Mouse (Mus musculus) lung, postnatal 36 days (tissue): Measurements from ENCODE around the gene Ndp.

Source experiments
- DNase-seq: peaks from one replicate; pipeline ENCODE4 v3.0.0; 2022; ENCODE audit warnings: mixed read lengths

Ndp gene

GRCm38 (mm10) chrX:16911241-16911873, at the start of gene Ndp:
TSS of gene Ndp (minus strand) at chrX:16911774.
- no peak for DNase-seq

- DNase-seq, result peak; percentile 14
These were observed 43.2 kb upstream of the Ndp start for GRCm38 (mm10) chrX:16954767-16955166.

- DNase-seq, result no peak
These were observed 6.4 kb upstream of the Ndp start for GRCm38 (mm10) chrX:16918006-16918405.

- DNase-seq, result no peak
These were observed 1.5 kb upstream of the Ndp start for GRCm38 (mm10) chrX:16913118-16913517.

- DNase-seq, result no peak
These were observed 337 bp upstream of the Ndp start for GRCm38 (mm10) chrX:16911911-16912310.

GRCm38 (mm10) chrX:16910211-16911095, 1.1 kb downstream of the Ndp start:
- no peak for DNase-seq

- no peak for DNase-seq
These were observed 2.9 kb downstream of the Ndp start for GRCm38 (mm10) chrX:16908652-16909051.

- no peak for DNase-seq
These were observed 4.0 kb downstream of the Ndp start for GRCm38 (mm10) chrX:16907554-16907953.

- peak; percentile 54 for DNase-seq
These were observed 17.0 kb downstream of the Ndp start for GRCm38 (mm10) chrX:16894377-16895175.

- no peak for DNase-seq
These were observed 43.8 kb downstream of the Ndp start for GRCm38 (mm10) chrX:16867640-16868314.

GRCm38 (mm10) chrX:16860244-16860643, 51.3 kb downstream of the Ndp start:
- DNase-seq, result peak; percentile 46

- DNase-seq, result no peak
These were observed 65.5 kb downstream of the Ndp start for GRCm38 (mm10) chrX:16846034-16846433.

GRCm38 (mm10) chrX:16841443-16841842, 70.1 kb downstream of the Ndp start:
- no peak for DNase-seq

GRCm38 (mm10) chrX:16837293-16837692, 74.3 kb downstream of the Ndp start:
- DNase-seq, result no peak

- DNase-seq, result no peak
These were observed 75.0 kb downstream of the Ndp start for GRCm38 (mm10) chrX:16836488-16837082.
